Mouse (Mus musculus): ENCODE data around the gene Tvp23a. TPM values are rescaled to one million over a fixed set of nuclear protein-coding genes. Genes with fewer than 3 reads are reported as not detected.

The Tvp23a gene
- polyA plus RNA-seq, 1 experiment = 2.6 TPM

DNA sequence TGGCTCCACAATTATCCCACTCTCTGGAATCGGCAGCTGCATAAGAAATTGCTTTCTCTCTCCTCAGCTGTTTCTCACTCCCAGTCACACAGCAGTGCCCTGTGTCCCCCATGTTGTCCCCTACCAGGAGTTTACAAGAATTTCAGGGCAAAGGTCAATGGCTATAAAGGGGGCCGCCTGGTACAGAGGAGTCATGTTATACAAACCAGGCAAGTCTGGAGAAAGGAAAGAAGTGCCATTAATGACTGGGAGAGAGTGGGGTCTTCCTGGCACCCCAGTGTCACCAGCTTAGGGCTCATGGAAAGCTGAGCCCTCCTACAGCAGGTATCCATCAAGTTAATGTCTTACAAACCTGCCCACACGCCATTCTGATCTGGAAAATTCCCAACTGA lies 7.4 kb upstream of the Tvp23a start:
- Histone ChIP-seq H3K79me2 (ENCODE audit: control insufficient read depth, insufficient read depth) (no peaks in the 10 kb centered on the region), H3ac (ENCODE audit: control insufficient read depth, insufficient read length) (no peak overlapping the region), H3K4me2 (ENCODE audit: low read depth) (no peak overlapping the region), H3K27me3 (ENCODE audit: control insufficient read depth, insufficient read depth, insufficient read length) (peaks cover 3% of the 10 kb centered on the region), H3K4me3 (no peak overlapping the region), H3K36me3 (ENCODE audit: control insufficient read depth, insufficient read depth) (no peaks in the 10 kb centered on the region)
- no peak for TF ChIP-seq REST (IDR thresholded peaks at IDR 0.05; ENCODE audit: insufficient read depth, insufficient read length)
- TF ChIP-seq MAX (IDR thresholded peaks at IDR 0.05; ENCODE audit: low read depth) = no peak

DNA sequence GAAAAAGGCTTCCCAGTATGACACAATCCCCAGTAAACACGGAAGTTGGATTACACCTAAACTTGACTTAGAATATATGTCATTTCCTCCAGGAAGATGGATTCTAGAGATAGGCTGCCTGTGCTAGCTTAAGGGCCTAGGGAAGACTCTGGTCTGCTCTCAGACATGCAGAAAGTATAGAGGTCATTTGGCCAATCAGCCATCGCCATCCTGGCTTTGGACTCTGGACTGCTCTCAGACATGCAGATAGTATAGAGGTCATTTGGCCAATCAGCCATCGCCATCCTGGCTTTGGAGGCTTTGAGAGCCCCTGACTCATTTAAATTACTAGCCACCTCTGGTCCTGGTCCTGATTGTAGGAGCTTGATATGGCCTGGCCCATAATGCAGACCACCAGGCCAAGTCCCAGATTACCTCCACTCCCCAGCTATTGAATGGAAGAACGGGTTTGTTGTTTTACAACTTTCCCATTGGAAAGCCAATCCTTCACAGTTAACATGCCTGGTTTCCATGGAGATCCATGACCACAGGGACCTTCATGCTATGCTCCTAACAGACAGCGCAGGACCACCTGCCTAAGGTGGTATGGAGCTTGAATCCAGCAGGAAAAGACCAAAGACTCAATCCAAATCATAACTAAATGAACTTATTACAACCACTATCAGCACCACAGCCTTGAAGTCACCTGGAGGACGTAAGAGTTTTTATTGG lies 6.9 kb upstream of the Tvp23a start:
- Histone ChIP-seq H3ac (ENCODE audit: control insufficient read depth, insufficient read length) (no peak overlapping the region), H3K79me2 (ENCODE audit: control insufficient read depth, insufficient read depth) (no peaks in the 10 kb centered on the region), H3K4me2 (ENCODE audit: low read depth) (no peak overlapping the region), H3K4me3 (no peak overlapping the region), H3K36me3 (ENCODE audit: control insufficient read depth, insufficient read depth) (no peaks in the 10 kb centered on the region), H3K27me3 (ENCODE audit: control insufficient read depth, insufficient read depth, insufficient read length) (no peaks in the 10 kb centered on the region)
- no peak for TF ChIP-seq REST (IDR thresholded peaks at IDR 0.05; ENCODE audit: insufficient read depth, insufficient read length)
- TF ChIP-seq MYOG (IDR thresholded peaks at IDR 0.05; ENCODE audit: control insufficient read depth in 1 of 3, insufficient read depth in 1 of 3, insufficient read length in 2 of 3, low read depth in 2 of 3) = no peak
- no peak for TF ChIP-seq MYOD1 (IDR thresholded peaks at IDR 0.05; ENCODE audit: control insufficient read depth in 1 of 3, insufficient read length in 2 of 3, low read depth in 2 of 3)
- TF ChIP-seq SRF (IDR thresholded peaks at IDR 0.05; ENCODE audit: control insufficient read depth, insufficient read length, low read depth) = no peak
- no peak for TF ChIP-seq MAX (IDR thresholded peaks at IDR 0.05; ENCODE audit: low read depth)
- TF ChIP-seq CEBPB (IDR thresholded peaks at IDR 0.05; ENCODE audit: insufficient read depth, poor library complexity, severe bottlenecking) = no peak
- no peak for TF ChIP-seq TCF12 (IDR thresholded peaks at IDR 0.05; ENCODE audit: insufficient read depth, poor library complexity, severe bottlenecking)
- TF ChIP-seq POLR2AphosphoS2 (IDR thresholded peaks at IDR 0.05; ENCODE audit: insufficient read length, low read depth) = no peak
- TF ChIP-seq E2F4 (IDR thresholded peaks at IDR 0.05; ENCODE audit: insufficient read depth) = no peak

DNA sequence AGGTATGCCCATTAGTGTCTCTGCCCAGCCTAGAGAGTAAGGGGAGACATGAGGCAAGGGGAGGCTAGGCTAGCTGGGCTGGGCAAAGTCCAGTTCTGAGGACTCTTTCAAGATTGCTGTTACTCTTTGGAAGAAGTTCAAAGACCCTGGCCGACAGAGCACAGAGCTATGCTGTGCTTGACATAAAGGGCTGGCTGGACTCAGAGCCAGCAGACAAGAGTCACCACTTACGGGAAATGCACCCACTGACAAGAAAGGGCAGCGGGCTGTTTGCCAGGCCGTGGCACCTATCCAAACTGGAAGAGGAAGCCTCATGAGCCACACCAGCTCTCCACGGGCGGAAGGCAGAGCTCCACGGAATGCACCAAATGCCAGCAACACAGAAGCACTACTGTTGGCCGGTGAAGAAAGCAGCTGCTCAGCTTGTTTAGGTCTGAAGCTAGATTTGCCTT lies 5.3 kb upstream of the Tvp23a start:
- TF ChIP-seq MYOD1 (IDR thresholded peaks at IDR 0.05; ENCODE audit: control insufficient read depth in 1 of 3, insufficient read length in 2 of 3, low read depth in 2 of 3) = peak in 1 of 3 experiments; percentile 51
- peak in 1 of 3 experiments; percentile 43 for TF ChIP-seq MYOG (IDR thresholded peaks at IDR 0.05; ENCODE audit: control insufficient read depth in 1 of 3, insufficient read depth in 1 of 3, insufficient read length in 2 of 3, low read depth in 2 of 3)
- no peak for TF ChIP-seq SRF (IDR thresholded peaks at IDR 0.05; ENCODE audit: control insufficient read depth, insufficient read length, low read depth)
- no peak for TF ChIP-seq CEBPB (IDR thresholded peaks at IDR 0.05; ENCODE audit: insufficient read depth, poor library complexity, severe bottlenecking)
- Histone ChIP-seq H3K27me3 (ENCODE audit: control insufficient read depth, insufficient read depth, insufficient read length) (no peaks in the 10 kb centered on the region), H3K4me2 (ENCODE audit: low read depth) (peak overlapping the region; percentile 44), H3K79me2 (ENCODE audit: control insufficient read depth, insufficient read depth) (no peaks in the 10 kb centered on the region), H3K36me3 (ENCODE audit: control insufficient read depth, insufficient read depth) (no peaks in the 10 kb centered on the region), H3ac (ENCODE audit: control insufficient read depth, insufficient read length) (no peak overlapping the region), H3K4me3 (no peak overlapping the region)

DNA sequence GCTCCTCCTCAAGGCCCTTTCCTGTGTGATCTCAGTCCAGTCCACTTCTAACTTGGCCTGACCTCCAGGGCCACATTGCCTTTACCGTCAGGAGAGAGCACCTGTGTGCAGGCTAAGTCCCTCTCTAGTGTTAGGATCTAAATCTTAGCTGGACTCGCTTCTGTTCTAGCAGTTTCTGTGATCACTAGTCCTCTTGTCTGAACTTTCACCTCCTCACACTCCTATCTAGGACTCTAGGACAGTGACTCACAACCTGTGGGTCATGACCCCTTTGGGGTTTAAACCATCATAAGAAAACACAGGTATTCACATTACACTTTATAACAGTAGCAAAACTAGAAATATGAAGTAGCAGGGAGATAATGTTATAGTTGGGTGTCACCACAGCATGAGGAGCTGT lies 4.7 kb upstream of the Tvp23a start:
- no peaks in the 10 kb centered on the region for H3K36me3 ChIP-seq (ENCODE audit: control insufficient read depth, insufficient read depth)
- no peak overlapping the region for H3K4me3 ChIP-seq
- no peaks in the 10 kb centered on the region for H3K79me2 ChIP-seq (ENCODE audit: control insufficient read depth, insufficient read depth)
- no peak overlapping the region for H3K4me2 ChIP-seq (ENCODE audit: low read depth)
- no peaks in the 10 kb centered on the region for H3K27me3 ChIP-seq (ENCODE audit: control insufficient read depth, insufficient read depth, insufficient read length)
- no peak for TF ChIP-seq TCF3 (IDR thresholded peaks at IDR 0.05; ENCODE audit: insufficient read length, low read depth)
- no peak for TF ChIP-seq REST (IDR thresholded peaks at IDR 0.05; ENCODE audit: insufficient read depth, insufficient read length)
- TF ChIP-seq POLR2A (IDR thresholded peaks at IDR 0.05; ENCODE audit: insufficient read length, low read depth) = no peak
- TF ChIP-seq MYOG (IDR thresholded peaks at IDR 0.05; ENCODE audit: control insufficient read depth in 1 of 3, insufficient read depth in 1 of 3, insufficient read length in 2 of 3, low read depth in 2 of 3) = no peak
- TF ChIP-seq POLR2AphosphoS2 (IDR thresholded peaks at IDR 0.05; ENCODE audit: insufficient read length, low read depth) = no peak
- TF ChIP-seq CEBPB (IDR thresholded peaks at IDR 0.05; ENCODE audit: insufficient read depth, poor library complexity, severe bottlenecking) = no peak
- no peak for TF ChIP-seq MAX (IDR thresholded peaks at IDR 0.05; ENCODE audit: low read depth)
- no peak for TF ChIP-seq TCF12 (IDR thresholded peaks at IDR 0.05; ENCODE audit: insufficient read depth, poor library complexity, severe bottlenecking)
- TF ChIP-seq SRF (IDR thresholded peaks at IDR 0.05; ENCODE audit: control insufficient read depth, insufficient read length, low read depth) = no peak
- no peak for TF ChIP-seq E2F4 (IDR thresholded peaks at IDR 0.05; ENCODE audit: insufficient read depth)
- TF ChIP-seq MYOD1 (IDR thresholded peaks at IDR 0.05; ENCODE audit: control insufficient read depth in 1 of 3, insufficient read length in 2 of 3, low read depth in 2 of 3) = no peak
- TF ChIP-seq USF1 (IDR thresholded peaks at IDR 0.05; ENCODE audit: low read depth) = no peak
- H3ac ChIP-seq (ENCODE audit: control insufficient read depth, insufficient read length) = no peak overlapping the region

DNA sequence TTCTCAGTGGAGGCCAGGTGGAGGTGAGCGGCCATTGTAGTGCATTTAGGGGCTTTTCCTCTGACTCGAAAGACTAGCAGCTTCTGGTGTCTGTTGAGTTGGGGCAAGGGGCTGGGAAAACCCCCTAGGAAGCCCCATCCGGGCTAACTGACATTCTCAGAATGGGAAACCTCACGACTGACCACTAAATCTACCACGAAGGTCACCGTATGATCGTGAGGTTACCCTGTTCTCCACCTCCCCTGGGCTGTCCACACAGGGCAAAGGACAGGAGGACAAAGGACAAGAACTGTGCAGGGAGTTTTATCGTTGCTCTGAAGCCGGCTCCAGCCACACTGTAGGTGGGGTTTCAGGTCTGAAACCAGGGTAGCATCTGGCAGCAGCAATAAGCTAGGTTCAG lies 1.8 kb upstream of the Tvp23a start:
- no peak for TF ChIP-seq MAX (IDR thresholded peaks at IDR 0.05; ENCODE audit: low read depth)
- TF ChIP-seq E2F4 (IDR thresholded peaks at IDR 0.05; ENCODE audit: insufficient read depth) = no peak
- no peak for TF ChIP-seq USF1 (IDR thresholded peaks at IDR 0.05; ENCODE audit: low read depth)
- TF ChIP-seq TCF12 (IDR thresholded peaks at IDR 0.05; ENCODE audit: insufficient read depth, poor library complexity, severe bottlenecking) = no peak
- TF ChIP-seq SRF (IDR thresholded peaks at IDR 0.05; ENCODE audit: control insufficient read depth, insufficient read length, low read depth) = no peak
- no peak for TF ChIP-seq MYOD1 (IDR thresholded peaks at IDR 0.05; ENCODE audit: control insufficient read depth in 1 of 3, insufficient read length in 2 of 3, low read depth in 2 of 3)
- TF ChIP-seq REST (IDR thresholded peaks at IDR 0.05; ENCODE audit: insufficient read depth, insufficient read length) = no peak
- TF ChIP-seq CEBPB (IDR thresholded peaks at IDR 0.05; ENCODE audit: insufficient read depth, poor library complexity, severe bottlenecking) = no peak
- TF ChIP-seq POLR2AphosphoS2 (IDR thresholded peaks at IDR 0.05; ENCODE audit: insufficient read length, low read depth) = no peak
- no peak for TF ChIP-seq MYOG (IDR thresholded peaks at IDR 0.05; ENCODE audit: control insufficient read depth in 1 of 3, insufficient read depth in 1 of 3, insufficient read length in 2 of 3, low read depth in 2 of 3)
- TF ChIP-seq TCF3 (IDR thresholded peaks at IDR 0.05; ENCODE audit: insufficient read length, low read depth) = no peak
- TF ChIP-seq POLR2A (IDR thresholded peaks at IDR 0.05; ENCODE audit: insufficient read length, low read depth) = no peak
- Histone ChIP-seq H3K36me3 (ENCODE audit: control insufficient read depth, insufficient read depth) (no peaks in the 10 kb centered on the region), H3ac (ENCODE audit: control insufficient read depth, insufficient read length) (no peak overlapping the region), H3K4me2 (ENCODE audit: low read depth) (no peak overlapping the region), H3K79me2 (ENCODE audit: control insufficient read depth, insufficient read depth) (no peaks in the 10 kb centered on the region), H3K27me3 (ENCODE audit: control insufficient read depth, insufficient read depth, insufficient read length) (no peaks in the 10 kb centered on the region), H3K4me3 (no peak overlapping the region)

Data from myocyte (in vitro differentiated cells).